16 mouse cellular contexts compared by ENCODE assay signal in the genomic region with DNA sequence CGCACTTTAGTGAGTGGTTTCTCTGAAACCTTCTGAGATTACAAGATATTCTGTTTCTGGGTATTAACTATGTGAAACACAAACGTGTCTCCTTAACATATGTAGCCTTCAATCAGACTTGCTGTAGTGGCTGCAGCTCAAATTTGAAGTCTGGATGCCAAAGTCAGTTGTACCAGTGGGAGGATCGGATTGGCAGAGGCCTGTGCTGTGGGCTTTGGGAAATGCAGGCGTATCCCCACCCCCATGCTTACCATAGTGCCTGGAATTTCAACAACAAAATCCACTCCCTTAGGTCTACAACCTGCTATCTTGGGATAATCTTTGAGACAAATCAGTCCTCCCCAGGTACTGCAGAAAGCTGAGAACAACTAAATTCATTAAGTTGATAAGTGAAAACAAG.
"Had no signal": no experiment of that assay in that cellular context is flagged by ENCODE, and none has a peak within 500 bp of the region (broad histone marks: within the 10 kb centered on the region; RNA-seq: fewer than 3 reads in every experiment).

No protein-coding gene starts in this region.

- DNase-seq: kidney, postnatal 14 days; layer of hippocampus, postnatal 36 days; lung, adult 2 months; lung, postnatal 4 days; midbrain, embryonic 14.5 days; right cerebral cortex, adult 18-20 months; right cerebral cortex, postnatal 25 days; thymus, postnatal 4 days had no signal

- H3K4me2 ChIP-seq: kidney, embryonic 15.5 days; limb, embryonic 13.5 days; liver, embryonic 11.5 days; liver, embryonic 15.5 days; neural tube, embryonic 15.5 days had no signal

- H3K36me3 ChIP-seq: kidney, embryonic 15.5 days; limb, embryonic 13.5 days; liver, embryonic 15.5 days; midbrain, embryonic 10.5 days; neural tube, embryonic 15.5 days had no signal

- H3K4me3 ChIP-seq: kidney, embryonic 15.5 days; limb, embryonic 13.5 days; liver, embryonic 15.5 days; midbrain, embryonic 10.5 days; myocyte; neural tube, embryonic 15.5 days had no signal

- H3K27ac ChIP-seq: kidney, embryonic 15.5 days; limb, embryonic 13.5 days; liver, embryonic 15.5 days; neural tube, embryonic 15.5 days had no signal

- ATAC-seq: lung, postnatal 0 days had no signal

- H3K9me3 ChIP-seq: kidney, embryonic 15.5 days; limb, embryonic 13.5 days; liver, embryonic 15.5 days; midbrain, embryonic 10.5 days; neural tube, embryonic 15.5 days had no signal

- H3K9ac ChIP-seq: kidney, embryonic 15.5 days; limb, embryonic 13.5 days; liver, embryonic 15.5 days; neural tube, embryonic 15.5 days had no signal

- H3K27me3 ChIP-seq: kidney, embryonic 15.5 days; neural tube, embryonic 15.5 days had no signal

- H3K4me1 ChIP-seq: limb, embryonic 13.5 days; liver, embryonic 15.5 days; neural tube, embryonic 15.5 days had no signal
